Mouse (Mus musculus) spleen, adult 2 months (tissue): ENCODE data around the gene Camsap1.

ENCODE experiments used
- CTCF ChIP-seq: fragments of 200-500 bp; IDR thresholded peaks from 2 replicates; pipeline ENCODE4 v1.5.1; 2011; ENCODE audit warnings: mild to moderate bottlenecking, inconsistent platforms; ENCODE audit not compliant: insufficient read depth, insufficient read length, insufficient replicate concordance; ENCODE audit errors: extremely low read depth
- POLR2A ChIP-seq: fragments of 200-500 bp; IDR thresholded peaks from 2 replicates; pipeline ENCODE4 v1.6.1; 2011; ENCODE audit warnings: low read depth, low read length, inconsistent platforms

DNA sequence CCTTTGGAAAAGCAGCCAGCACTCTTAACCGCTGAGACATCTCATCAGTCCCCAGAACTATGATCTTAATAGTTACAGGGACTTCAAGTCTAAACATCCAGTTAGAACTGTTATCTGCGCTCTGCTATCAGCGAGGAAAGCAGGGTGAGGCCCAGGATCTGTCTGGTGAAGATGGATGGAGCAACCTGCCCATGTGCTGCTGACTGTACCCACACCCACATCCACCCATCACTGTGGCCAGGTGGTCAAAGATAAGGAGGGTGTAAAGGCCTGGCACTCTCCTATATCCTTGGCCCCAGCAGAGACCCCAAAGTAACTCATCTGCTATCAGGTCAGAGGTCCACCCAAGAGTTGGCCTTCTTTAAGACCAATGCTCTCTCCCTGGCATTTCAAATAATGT lies 30.6 kb upstream of the Camsap1 start:
- TF ChIP-seq CTCF: no peak
- TF ChIP-seq POLR2A: no peak
